Mouse (Mus musculus) small intestine, adult 2 months (tissue): Measurements from ENCODE around the gene Nlrp6.

ENCODE experiments used
- CTCF ChIP-seq: fragments of 200-500 bp; IDR thresholded peaks from 2 replicates; pipeline ENCODE4 v1.5.1; 2012; ENCODE audit warnings: low read depth, mild to moderate bottlenecking, control low read depth, inconsistent platforms, low read length, moderate library complexity, mixed read lengths; ENCODE audit not compliant: insufficient replicate concordance, insufficient read length; ENCODE audit errors: extremely low read depth
- POLR2A ChIP-seq: fragments of 200-500 bp; IDR thresholded peaks from 2 replicates; pipeline ENCODE4 v1.6.1; 2012; ENCODE audit warnings: low read depth, mild to moderate bottlenecking, control low read depth, inconsistent platforms, low read length, moderate library complexity

DNA sequence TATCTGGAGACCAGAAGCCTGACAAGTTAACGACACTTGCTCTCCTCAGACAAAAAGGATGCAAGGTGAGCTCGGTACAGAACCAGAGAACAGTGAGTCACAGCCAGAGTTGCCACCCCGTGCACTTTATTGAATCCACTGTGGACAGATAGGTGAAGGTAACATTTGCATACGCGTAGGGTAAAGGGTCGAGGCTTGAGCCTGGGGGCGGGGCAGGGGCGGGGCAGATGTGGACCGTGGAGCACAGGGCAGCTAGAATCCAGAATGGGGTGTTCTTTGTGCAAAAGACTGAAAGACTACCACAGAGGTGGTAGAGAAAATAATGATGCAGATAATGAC, 34.0 kb downstream of the Nlrp6 start:
- no peak for TF ChIP-seq CTCF
- no peak for TF ChIP-seq POLR2A
